Mouse (Mus musculus) megakaryocyte progenitor cell, adult 5-6 weeks (primary cell): ENCODE data around the gene Gstz1. TPM values are rescaled to one million over a fixed set of nuclear protein-coding genes. Genes with fewer than 3 reads are reported as not detected.
"Not testable (repeated sequence)": the region's sequence is repeated elsewhere in the genome, so short reads cannot be mapped to it uniquely, and the experiment has no call there.

Experiments
- ATAC-seq: replicated peaks from 2 replicates; pipeline ENCODE4 v1.8.0; 2016; ENCODE audit warnings: mild to moderate bottlenecking, moderate TSS enrichment, inconsistent platforms; ENCODE audit not compliant: poor library complexity
- total RNA-seq, 2 experiments: library from RNA; stranded (forward) in 1 of 2; stranded (reverse) in 1 of 2; fragments of 157-497, 149-512 nt in 1 of 2; fragments of 200-1000 nt in 1 of 2; gene quantifications; 2 replicates each; pipeline versions ENCODE4 v1.2.3 to v1.2.4; 2015 to 2017

Gstz1 gene
- total RNA-seq, 2 experiments from 2014 or later, result 27.1 to 30.9 TPM

DNA sequence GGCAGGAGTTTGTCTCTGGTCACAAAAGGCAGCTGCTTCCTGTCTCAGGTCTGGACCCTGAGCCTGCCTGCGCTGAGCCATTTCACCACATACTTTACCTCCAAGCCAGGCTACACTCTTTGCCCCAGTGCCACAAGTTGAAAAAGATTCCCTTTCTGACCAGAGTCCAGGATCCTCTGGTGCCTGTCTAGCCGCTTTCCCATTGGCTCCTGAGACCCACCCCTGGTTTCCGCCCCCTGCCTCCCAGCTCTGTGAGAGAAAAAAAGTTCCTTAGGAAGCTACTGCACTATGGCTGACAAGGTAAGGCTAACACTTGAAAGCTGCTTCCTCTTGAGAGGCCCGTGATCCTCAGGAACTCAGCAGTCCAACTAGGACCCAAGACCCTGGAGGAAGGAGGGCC, 10.4 kb downstream of the Gstz1 start:
- no peak for ATAC-seq

DNA sequence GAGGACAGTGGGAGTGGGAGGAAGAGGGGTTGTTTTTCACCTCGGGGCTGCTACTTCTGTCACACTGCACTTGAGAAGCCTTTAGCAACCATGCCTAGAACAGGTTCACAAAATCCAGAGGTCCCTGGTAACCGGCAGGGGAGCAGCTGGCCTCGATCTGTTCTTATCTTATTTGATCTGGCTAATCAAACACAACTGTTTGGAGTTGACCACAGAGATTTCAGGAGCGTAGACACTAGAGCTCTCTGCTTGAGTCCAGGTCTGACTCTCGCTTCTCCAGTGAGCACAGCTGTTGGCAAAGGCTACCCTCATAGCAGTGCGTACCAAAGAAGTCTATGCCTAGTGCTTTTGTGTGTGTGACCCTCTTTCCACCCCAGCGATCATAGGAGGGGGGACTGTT, 11.1 kb downstream of the Gstz1 start:
- no peak for ATAC-seq

DNA sequence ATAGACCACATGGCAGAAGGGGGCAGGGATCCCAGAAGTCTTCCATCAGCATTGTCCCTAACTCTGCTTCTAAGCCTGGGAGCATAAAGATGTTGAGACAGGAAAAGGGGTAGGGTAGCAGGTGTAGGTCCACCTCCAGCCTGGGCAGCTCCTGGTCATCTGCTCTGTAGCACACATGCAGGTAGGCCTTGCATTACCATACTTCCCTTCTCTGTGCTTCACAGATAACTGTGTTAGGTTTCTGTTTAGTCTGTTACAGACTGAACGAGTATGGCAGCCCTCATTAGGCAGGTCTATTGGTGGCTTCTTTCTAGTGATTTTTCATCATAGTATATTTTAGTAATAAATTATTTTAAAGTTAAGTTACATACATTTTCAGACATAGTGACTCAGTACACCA, 13.3 kb downstream of the Gstz1 start:
- ATAC-seq, result no peak

DNA sequence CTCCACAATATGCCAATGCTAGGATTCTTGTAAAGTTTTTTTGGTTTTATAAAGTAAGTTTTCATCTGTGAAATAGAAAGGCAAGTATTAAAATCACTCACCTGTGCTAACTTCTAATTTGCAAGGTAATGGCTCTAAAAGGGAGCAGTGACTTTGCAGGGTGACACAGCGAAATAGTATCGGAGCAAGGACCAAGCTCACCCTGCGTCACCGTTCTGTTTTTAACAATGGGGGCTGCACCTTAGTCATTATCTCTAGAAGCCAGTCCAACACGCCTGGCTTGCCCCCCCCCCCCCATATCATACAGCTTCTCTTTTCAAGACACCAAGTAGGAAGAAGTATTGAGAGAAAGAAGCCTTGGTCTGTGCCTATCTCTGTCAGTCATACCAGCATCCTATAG, 13.8 kb downstream of the Gstz1 start:
- peak; percentile 89 for ATAC-seq

DNA sequence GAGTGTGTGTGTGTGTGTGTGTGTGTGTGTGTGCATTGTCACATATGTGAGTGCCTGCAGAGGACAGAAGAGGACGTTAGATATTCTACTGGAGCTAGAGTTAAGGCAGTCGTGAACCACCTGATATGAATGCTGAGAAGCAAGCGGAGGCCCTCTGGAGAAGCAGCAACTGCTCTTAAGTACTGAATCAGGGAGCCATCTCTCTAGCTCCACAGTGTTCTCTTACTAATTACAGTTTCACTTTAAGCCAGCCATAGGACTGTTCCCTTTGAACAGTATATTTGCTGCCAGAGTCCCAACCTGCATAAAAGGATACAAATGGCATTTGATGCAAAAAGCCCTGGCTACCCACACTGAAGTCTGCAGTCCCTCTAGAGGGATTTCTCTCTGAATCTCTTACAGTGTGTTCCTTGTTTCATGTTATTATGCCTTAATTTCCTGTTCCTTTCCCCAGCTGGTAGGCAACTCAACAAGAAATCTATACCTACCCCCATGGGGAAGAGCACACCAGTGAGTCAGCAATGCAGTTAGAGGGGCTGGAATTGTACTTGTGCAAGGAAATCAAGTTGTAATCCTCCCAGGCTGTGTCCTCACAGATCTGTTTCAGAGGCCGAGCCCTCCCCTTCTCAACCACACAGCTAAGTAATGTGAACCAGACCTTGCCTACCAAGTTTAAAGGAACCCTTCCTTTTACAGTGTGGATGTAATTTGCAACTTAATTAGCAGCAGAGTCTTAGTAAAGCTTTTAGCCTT, 28.4 kb downstream of the Gstz1 start:
- ATAC-seq, result peak; percentile 90

DNA sequence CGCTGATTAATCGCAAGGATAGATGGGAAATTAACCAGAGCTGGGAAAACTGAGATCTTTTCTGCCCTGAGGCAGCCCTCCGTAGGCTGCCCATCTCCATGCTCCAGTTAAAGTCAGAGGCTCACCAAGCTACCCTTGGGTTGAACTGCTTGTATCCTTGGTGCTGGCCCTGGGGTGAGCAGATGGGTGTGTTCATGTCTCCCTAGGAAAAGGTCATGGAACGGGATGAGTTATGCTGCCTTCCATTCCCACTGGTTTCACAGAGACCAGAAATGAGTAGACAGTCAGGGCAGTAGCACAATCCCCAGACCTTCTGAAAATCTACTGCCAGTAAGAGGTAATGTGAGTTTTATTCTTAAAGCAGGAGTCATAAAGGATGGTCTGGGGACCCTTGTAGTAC, 30.7 kb downstream of the Gstz1 start:
- no peak for ATAC-seq

DNA sequence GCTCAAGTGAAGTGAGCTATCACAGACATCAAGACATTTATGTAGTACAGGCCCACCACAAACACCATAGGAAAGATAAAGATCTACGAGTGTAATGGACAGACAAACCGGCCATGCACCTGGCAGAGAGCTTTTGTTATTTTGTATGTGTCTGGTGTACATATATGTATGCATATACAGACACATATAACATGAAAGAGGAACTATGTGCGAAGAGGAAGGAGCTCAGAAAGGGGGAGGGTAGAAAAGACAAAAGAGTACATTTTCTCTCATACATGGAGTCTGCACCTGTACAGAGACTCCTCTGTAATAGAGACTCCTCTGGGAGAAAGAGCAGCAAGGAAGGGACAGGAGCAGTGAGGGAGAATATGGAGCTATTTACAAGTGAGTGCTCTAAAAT, 46.0 kb downstream of the Gstz1 start:
- ATAC-seq, result peak; percentile 74

DNA sequence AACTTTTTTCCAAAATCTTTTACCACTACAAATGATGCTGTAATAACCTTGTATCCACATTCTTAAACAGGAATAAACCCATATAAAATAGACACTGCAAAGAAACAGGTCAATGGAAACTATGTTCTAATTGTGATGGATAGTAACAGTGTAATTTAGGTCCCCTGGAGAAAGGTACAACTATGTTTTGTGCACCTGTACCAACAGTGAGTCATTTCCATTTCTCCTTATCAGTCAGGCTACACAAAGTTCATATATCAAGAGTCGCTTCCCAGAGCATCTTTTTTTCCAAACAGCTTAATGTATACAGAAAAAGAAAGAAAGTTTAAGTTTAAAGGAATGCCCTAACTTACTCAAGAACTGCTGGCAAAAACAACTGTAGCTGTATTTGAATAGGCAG, 48.1 kb downstream of the Gstz1 start:
- ATAC-seq, result no peak

- no peak for ATAC-seq
Measured at GRCm38 (mm10) chr12:87196310-87196709, 49.3 kb downstream of the Gstz1 start.

- no peak for ATAC-seq
Measured at GRCm38 (mm10) chr12:87198792-87199191, 51.8 kb downstream of the Gstz1 start.

DNA sequence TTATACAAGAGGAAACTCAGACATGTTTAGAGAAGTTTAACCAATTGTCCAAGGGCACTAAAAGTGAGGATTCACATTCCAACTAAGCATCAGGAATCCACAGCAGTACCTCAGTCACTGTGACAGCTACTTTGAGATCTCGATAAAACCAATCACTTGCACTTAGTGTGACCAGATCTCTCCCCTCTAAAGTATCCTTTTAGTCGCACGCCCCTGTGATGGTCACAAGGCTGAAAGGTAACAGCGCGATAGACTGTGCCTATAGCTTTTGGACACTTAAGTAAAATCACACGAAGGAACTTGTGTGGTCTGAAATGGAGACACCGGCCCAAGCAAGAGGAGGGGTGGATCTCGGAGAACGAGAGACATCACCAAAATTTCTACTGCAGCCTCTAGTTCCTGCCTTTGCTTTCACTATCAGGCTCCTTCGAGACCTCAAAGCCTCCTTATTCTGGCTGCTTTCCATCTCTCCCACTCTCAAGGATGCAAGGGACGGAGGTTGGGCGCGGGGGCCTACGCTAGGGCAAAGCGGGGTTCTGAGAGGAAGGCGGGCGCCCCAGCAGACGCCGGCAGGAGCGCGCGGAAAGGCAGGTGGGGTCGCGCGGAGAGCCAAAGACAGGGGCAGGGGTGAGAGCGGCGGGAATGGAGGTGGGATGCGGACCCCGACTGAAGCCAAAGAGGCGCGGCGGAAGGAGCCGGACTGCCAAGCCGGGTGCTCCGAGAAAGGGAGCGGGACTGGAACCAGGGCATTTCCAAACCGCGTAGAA, 52.4 kb downstream of the Gstz1 start, which contains the start of gene Samd15:
Samd15 (plus strand) TSS at position 518 of the 767 bp plus-strand sequence.
- ATAC-seq, result peak; percentile 30

DNA sequence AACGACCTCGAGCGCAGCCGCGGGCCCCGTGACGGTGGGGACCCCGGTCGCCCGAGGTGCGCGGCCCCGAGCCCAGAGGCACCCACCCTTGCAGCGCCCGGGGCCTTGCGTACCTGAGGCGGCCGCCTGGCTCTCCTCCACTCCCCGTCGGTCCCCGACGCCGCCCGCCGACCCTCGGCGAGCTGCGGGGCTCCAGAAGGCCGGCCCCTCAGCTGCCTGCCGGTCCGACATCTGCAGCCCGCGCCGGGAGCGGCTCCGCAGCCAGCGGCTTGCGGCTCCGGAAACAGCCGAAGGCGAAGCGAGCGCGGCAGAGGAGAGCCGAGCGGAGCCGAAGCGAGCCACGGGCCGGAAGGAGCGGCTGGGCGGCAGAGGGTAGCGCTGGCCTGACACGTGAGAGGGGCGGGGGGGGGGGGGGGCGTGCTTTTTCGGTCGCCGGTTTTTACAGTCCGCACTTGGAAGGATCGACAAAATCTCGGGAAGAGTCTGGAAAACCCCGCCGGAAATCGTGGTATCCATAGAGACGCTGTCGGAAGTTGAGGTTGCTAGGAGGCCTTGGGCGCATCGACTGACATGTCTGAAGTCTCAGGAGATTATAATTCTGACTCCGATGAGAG, 53.1 kb downstream of the Gstz1 start, which contains the start of gene Tmed8:
Tmed8 (minus strand) TSS at position 482 of the 614 bp plus-strand sequence.
- ATAC-seq, result peak; percentile 82

DNA sequence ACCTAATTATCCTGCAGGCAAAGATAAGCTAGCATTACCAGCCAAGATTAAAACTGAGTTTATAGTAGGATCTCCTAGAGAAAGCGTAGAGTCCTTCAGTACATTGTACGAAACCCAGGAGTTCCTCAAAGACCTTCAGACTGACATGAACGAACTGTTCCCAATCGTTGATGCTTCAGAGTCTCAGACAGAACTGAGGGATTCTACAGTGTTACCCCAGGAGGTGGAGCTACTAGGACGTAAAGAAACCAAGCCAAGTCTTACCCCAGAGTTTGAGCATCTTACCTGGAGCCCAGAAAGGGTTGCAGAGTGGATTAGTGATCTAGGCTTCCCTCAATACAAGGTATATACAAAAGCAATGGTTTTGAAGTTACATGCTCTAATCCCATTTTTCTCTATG, 54.7 kb downstream of the Gstz1 start:
- ATAC-seq, result no peak

DNA sequence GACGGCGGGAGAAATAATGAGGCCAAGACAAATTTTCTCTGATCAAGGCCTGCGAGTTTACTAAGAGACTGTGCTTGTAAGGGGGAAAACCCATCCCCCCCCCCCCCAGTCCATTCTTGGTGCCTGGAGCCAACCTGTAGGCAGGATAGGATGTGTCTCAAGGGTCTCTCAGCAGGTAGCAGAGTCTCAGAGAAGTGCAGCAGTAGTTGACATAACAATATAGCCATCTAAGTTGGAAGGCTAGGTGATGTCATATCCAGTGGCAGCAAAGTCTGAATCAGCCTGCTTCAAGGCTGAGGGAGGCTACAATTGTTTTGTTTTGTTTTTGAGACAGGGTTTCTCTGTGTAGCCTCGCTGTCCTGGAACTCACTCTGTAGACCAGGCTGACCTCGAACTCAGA, 58.8 kb downstream of the Gstz1 start:
- ATAC-seq, result not testable (repeated sequence)

DNA sequence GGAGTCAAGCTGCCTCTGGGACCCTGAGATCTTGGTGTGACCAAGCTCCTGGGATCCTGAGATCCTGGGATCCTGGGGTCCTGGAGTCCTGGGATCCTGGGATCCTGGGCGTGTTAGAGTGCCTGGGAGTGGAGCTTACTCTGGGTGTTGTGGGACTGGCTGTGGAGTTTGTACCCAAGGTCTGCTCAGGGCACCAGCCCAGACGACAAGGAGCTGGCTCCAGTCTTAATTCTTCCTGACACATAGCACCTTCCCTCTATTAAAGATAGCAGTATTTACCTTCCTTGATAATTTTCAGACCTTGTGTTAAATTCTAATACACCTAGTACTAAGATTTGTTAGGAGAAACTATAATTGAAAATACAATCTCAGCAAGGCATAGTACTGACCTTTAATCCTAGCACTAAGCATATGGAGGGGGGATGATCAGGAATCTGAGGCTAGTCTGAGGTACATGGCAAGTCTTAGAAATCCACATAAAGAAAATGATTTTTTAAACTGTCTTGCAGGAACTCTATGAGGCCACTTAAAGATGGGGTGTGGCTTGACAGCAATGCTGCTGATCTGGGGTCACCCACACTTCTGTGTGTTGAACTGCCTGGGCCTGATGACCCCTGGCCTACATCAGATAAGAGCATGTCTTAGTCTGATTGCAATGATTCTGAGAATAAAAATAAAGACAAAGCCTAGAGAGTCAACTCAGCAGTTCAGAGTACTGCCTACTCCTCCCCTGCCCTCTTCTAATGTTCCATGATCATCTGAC, 66.1 kb downstream of the Gstz1 start:
- ATAC-seq, result no peak

Other genes with a start within 250 kb of the Gstz1 start
- gene Cipc, start 200.1 kb upstream of the Gstz1 start, total RNA-seq (2015), result 16.7 and 22.0 TPM in 2 replicates
- gene Cipc, start 200.1 kb upstream of the Gstz1 start, total RNA-seq (2017), result 17.6 and 23.7 TPM in 2 replicates
- not detected in 2 replicates for gene Zdhhc22, start 156.7 kb upstream of the Gstz1 start, total RNA-seq (2015)
- not detected in 2 replicates for gene Zdhhc22, start 156.7 kb upstream of the Gstz1 start, total RNA-seq (2017)
- gene Tmem63c, start 125.8 kb upstream of the Gstz1 start, total RNA-seq (2015), result not detected in 2 replicates
- gene Tmem63c, start 125.8 kb upstream of the Gstz1 start, total RNA-seq (2017), result not detected in 2 replicates
- 0.49 TPM in 1 of 2 replicates, not detected in the other for gene Ngb, start 44.6 kb upstream of the Gstz1 start, total RNA-seq (2015)
- gene Ngb, start 44.6 kb upstream of the Gstz1 start, total RNA-seq (2017), result 0.51 and 0.75 TPM in 2 replicates
- gene Pomt2, start 803 bp downstream of the Gstz1 start, total RNA-seq (2015), result 6.4 and 7.7 TPM in 2 replicates
- gene Pomt2, start 803 bp downstream of the Gstz1 start, total RNA-seq (2017), result 10.3 and 10.9 TPM in 2 replicates
- gene Samd15, start 52.6 kb downstream of the Gstz1 start, total RNA-seq (2015), result 0.61 and 1.2 TPM in 2 replicates
- gene Samd15, start 52.6 kb downstream of the Gstz1 start, total RNA-seq (2017), result 0.47 and 0.75 TPM in 2 replicates
- 5.9 and 7.0 TPM in 2 replicates for gene Tmed8, start 53.3 kb downstream of the Gstz1 start, total RNA-seq (2015)
- 6.5 and 7.5 TPM in 2 replicates for gene Tmed8, start 53.3 kb downstream of the Gstz1 start, total RNA-seq (2017)
- 0.30 TPM in 1 of 2 replicates, not detected in the other for gene Noxred1, start 91.6 kb downstream of the Gstz1 start, total RNA-seq (2015)
- 0.24 and 0.50 TPM in 2 replicates for gene Noxred1, start 91.6 kb downstream of the Gstz1 start, total RNA-seq (2017)
- 40.1 and 42.7 TPM in 2 replicates for gene Vipas39, start 119.1 kb downstream of the Gstz1 start, total RNA-seq (2015)
- gene Vipas39, start 119.1 kb downstream of the Gstz1 start, total RNA-seq (2017), result 24.7 and 29.4 TPM in 2 replicates
- 97.9 and 114 TPM in 2 replicates for gene Ahsa1, start 119.3 kb downstream of the Gstz1 start, total RNA-seq (2015)
- gene Ahsa1, start 119.3 kb downstream of the Gstz1 start, total RNA-seq (2017), result 313 and 335 TPM in 2 replicates
- gene Ism2, start 152.5 kb downstream of the Gstz1 start, total RNA-seq (2015), result not detected in 2 replicates
- not detected in 2 replicates for gene Ism2, start 152.5 kb downstream of the Gstz1 start, total RNA-seq (2017)
- gene Sptlc2, start 241.2 kb downstream of the Gstz1 start, total RNA-seq (2015), result 199 and 210 TPM in 2 replicates
- 128 and 138 TPM in 2 replicates for gene Sptlc2, start 241.2 kb downstream of the Gstz1 start, total RNA-seq (2017)